Mouse (Mus musculus) testis, adult 2 months (tissue): ENCODE measurements around the gene Lima1.

ENCODE experiments used
- CTCF ChIP-seq: fragments of 200-500 bp; IDR thresholded peaks from 2 replicates; pipeline ENCODE4 v1.5.1; 2012; ENCODE audit warnings: low read depth, mild to moderate bottlenecking, inconsistent platforms, low read length, moderate library complexity; ENCODE audit not compliant: control insufficient read depth, insufficient read depth, insufficient replicate concordance
- POLR2A ChIP-seq: fragments of 200-500 bp; IDR thresholded peaks from 2 replicates; pipeline ENCODE4 v1.6.1; 2012; ENCODE audit warnings: low read depth, mild to moderate bottlenecking, inconsistent platforms, low read length, moderate library complexity; ENCODE audit not compliant: control insufficient read depth

GRCm38 (mm10) chr15:99754204-99754603, 121.1 kb downstream of the Lima1 start:
- no peak for TF ChIP-seq CTCF
- TF ChIP-seq POLR2A = no peak
